Mouse (Mus musculus): ENCODE measurements around the gene Dysf. TPM values are rescaled to one million over a fixed set of nuclear protein-coding genes. Genes with fewer than 3 reads are reported as not detected.

Dysf gene
- polyA plus RNA-seq (2012; rRNA removed), result 1.7 and 2.1 TPM in 2 replicates

DNA sequence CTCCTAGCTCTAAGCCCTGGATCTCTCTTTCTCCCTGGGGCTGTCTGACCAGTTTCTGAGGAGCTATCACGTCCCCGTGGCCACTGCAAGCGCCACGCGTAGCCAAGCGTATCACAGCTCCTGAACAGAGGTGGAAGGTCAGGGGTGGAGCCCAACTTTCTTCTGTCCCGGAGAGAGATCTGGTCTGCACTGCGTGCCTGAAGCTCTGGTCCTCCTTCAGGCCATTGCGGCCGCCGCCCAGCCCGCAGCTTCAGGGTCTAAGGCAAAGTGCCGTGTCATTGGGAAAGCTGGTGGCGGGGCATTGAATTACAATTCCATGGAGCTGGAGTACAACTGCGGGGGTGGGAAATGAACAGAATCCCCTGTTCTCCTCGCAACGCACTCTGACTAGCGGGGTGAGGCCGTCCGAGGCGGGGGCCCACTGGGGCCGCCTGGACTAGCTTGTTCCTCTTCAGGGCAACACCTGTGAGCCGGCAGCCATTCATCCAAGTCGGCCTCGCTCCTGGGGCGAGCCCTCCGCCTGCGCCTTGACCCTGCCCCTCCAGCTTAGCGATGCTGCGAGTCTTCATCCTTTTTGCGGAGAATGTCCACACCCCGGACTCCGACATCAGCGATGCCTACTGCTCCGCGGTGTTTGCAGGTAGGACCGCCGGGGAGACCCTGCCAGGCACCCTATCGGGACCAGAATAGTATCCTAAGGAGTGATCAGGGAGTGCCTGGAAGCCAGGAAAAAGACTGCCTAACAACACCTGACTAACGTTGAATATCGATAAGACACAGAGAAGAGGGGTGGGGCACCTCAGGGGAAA lies at the start of gene Dysf:
TSS of gene Dysf (plus strand) at position 228 of the 809 bp plus-strand sequence.
- peaks cover 4% of the 10 kb centered on the region for H3K4me1 ChIP-seq (ENCODE audit: control insufficient read depth, insufficient read depth, low read length)
- 0 out of 2 replicates have a peak within 1 kb of the TSS, but pooled peaks have one; percentile 16 for H3K27ac ChIP-seq (ENCODE audit: control insufficient read depth, insufficient read depth, low read depth, low read length)
- H3K4me3 ChIP-seq (ENCODE audit: control insufficient read depth, low read depth, low read length), result peak within 1 kb of the TSS; percentile 42
- no peak for TF ChIP-seq CTCF (IDR thresholded peaks at IDR 0.05; ENCODE audit: control insufficient read depth, insufficient read depth, insufficient replicate concordance, low read depth, low read length)
- no peak for TF ChIP-seq POLR2A (IDR thresholded peaks at IDR 0.05; ENCODE audit: control insufficient read depth, low read depth, low read length)
- H3K27me3 ChIP-seq (ENCODE audit: control insufficient read depth, insufficient read depth, low read length), result peaks cover 3% of the 10 kb centered on the region; the same call in 1 of the 2 replicates
- H3K36me3 ChIP-seq (ENCODE audit: control insufficient read depth, insufficient read depth, low read length), result no peaks in the 10 kb centered on the region

DNA sequence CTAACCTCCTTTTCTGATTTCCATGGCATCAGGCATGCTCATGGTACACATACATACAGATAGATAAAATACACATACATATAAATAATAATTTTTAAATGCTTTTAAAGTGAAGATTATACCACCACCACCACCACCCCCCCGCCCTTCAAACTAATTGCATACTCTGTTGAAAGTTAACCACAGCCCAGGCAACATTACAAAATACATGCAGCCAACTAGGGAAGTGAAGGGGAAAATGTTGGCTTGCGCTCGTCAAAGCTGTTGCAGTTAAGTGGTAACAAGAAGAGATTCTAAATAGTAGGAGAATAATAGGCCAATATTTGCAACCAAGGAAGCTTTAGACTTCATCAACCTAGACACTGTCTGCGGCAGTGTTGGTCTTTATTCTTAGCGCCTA lies 20.7 kb upstream of the Dysf start:
- H3K4me3 ChIP-seq (ENCODE audit: control insufficient read depth, low read depth, low read length), result no peak overlapping the region
- no peak overlapping the region for H3K27ac ChIP-seq (ENCODE audit: control insufficient read depth, insufficient read depth, low read depth, low read length)
- TF ChIP-seq CTCF (IDR thresholded peaks at IDR 0.05; ENCODE audit: control insufficient read depth, insufficient read depth, insufficient replicate concordance, low read depth, low read length), result no peak
- TF ChIP-seq POLR2A (IDR thresholded peaks at IDR 0.05; ENCODE audit: control insufficient read depth, low read depth, low read length), result no peak
- H3K36me3 ChIP-seq (ENCODE audit: control insufficient read depth, insufficient read depth, low read length), result no peaks in the 10 kb centered on the region
- no peaks in the 10 kb centered on the region for H3K27me3 ChIP-seq (ENCODE audit: control insufficient read depth, insufficient read depth, low read length)
- H3K4me1 ChIP-seq (ENCODE audit: control insufficient read depth, insufficient read depth, low read length), result no peaks in the 10 kb centered on the region

GRCm38 (mm10) chr6:84002716-84003115 lies 5.7 kb upstream of the Dysf start:
- Histone ChIP-seq H3K27me3 (ENCODE audit: control insufficient read depth, insufficient read depth, low read length) (no peaks in the 10 kb centered on the region), H3K4me1 (ENCODE audit: control insufficient read depth, insufficient read depth, low read length) (no peaks in the 10 kb centered on the region), H3K36me3 (ENCODE audit: control insufficient read depth, insufficient read depth, low read length) (no peaks in the 10 kb centered on the region), H3K4me3 (ENCODE audit: control insufficient read depth, low read depth, low read length) (no peak overlapping the region), H3K27ac (ENCODE audit: control insufficient read depth, insufficient read depth, low read depth, low read length) (no peak overlapping the region)
- TF ChIP-seq POLR2A (IDR thresholded peaks at IDR 0.05; ENCODE audit: control insufficient read depth, low read depth, low read length), result no peak
- TF ChIP-seq CTCF (IDR thresholded peaks at IDR 0.05; ENCODE audit: control insufficient read depth, insufficient read depth, insufficient replicate concordance, low read depth, low read length), result no peak

DNA sequence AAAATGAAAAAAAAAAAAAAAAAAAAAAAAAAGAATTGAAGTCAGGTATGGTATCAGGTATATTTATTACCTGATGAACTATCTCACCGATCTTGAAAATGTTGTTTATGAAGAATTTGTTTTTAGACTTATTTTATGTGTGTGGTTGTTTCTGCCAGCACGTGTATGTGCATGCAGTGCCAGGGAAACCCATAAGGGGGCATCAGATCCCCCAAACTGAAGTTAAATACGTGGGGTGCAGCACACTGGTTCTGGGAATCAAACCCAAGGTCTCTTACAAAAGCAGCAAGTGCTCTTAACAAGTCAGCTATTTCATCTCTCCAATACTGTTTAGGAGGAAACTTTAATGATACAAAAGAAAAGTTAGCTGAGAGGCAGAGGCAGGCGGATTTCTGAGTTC lies 4.1 kb upstream of the Dysf start:
- no peak overlapping the region for H3K4me3 ChIP-seq (ENCODE audit: control insufficient read depth, low read depth, low read length)
- H3K4me1 ChIP-seq (ENCODE audit: control insufficient read depth, insufficient read depth, low read length), result peaks cover 4% of the 10 kb centered on the region
- no peak overlapping the region for H3K27ac ChIP-seq (ENCODE audit: control insufficient read depth, insufficient read depth, low read depth, low read length)
- H3K27me3 ChIP-seq (ENCODE audit: control insufficient read depth, insufficient read depth, low read length), result peaks cover 3% of the 10 kb centered on the region; the same call in 1 of the 2 replicates
- H3K36me3 ChIP-seq (ENCODE audit: control insufficient read depth, insufficient read depth, low read length), result no peaks in the 10 kb centered on the region
- no peak for TF ChIP-seq CTCF (IDR thresholded peaks at IDR 0.05; ENCODE audit: control insufficient read depth, insufficient read depth, insufficient replicate concordance, low read depth, low read length)
- TF ChIP-seq POLR2A (IDR thresholded peaks at IDR 0.05; ENCODE audit: control insufficient read depth, low read depth, low read length), result no peak

DNA sequence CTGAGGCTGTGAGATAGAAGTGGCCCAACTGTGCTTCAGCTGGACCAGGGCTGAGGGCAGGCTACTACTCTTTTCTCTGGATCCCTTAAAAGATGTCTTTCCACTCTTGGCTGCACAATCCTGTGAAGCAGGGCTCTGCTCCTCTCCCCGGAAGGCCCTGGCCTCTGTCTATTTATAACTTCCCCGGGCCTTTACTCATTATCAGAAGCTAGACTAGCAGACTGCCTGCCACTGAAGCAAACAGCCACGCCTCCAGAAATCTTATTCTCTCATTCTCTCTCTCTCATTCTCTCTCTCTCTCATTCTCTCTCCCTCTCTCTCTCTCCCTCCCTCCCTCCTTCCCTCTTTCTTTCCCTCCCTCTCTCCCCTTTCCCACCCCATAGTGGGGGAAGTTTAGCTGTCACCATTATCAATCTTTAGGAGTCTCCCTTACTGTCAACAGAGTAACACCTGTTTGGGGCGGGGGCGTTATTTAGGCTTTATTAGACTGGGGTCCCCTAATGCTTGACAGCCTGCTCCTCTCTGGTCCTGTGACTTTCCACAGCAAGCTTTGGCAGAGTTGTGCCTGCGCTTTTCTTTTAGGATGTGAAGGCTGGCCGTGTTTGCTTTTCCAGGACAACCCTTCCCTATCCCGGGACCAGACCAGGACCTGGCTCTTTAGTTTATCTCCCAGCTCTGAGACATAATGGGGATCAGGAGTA lies 932 bp downstream of the Dysf start:
- Histone ChIP-seq H3K27me3 (ENCODE audit: control insufficient read depth, insufficient read depth, low read length) (peaks cover 3% of the 10 kb centered on the region; the same call in 1 of the 2 replicates), H3K4me3 (ENCODE audit: control insufficient read depth, low read depth, low read length) (peak overlapping the region; percentile 42), H3K4me1 (ENCODE audit: control insufficient read depth, insufficient read depth, low read length) (peaks cover 4% of the 10 kb centered on the region), H3K27ac (ENCODE audit: control insufficient read depth, insufficient read depth, low read depth, low read length) (no peak overlapping the region), H3K36me3 (ENCODE audit: control insufficient read depth, insufficient read depth, low read length) (no peaks in the 10 kb centered on the region)
- TF ChIP-seq POLR2A (IDR thresholded peaks at IDR 0.05; ENCODE audit: control insufficient read depth, low read depth, low read length) (no peak), CTCF (IDR thresholded peaks at IDR 0.05; ENCODE audit: control insufficient read depth, insufficient read depth, insufficient replicate concordance, low read depth, low read length) (no peak)

DNA sequence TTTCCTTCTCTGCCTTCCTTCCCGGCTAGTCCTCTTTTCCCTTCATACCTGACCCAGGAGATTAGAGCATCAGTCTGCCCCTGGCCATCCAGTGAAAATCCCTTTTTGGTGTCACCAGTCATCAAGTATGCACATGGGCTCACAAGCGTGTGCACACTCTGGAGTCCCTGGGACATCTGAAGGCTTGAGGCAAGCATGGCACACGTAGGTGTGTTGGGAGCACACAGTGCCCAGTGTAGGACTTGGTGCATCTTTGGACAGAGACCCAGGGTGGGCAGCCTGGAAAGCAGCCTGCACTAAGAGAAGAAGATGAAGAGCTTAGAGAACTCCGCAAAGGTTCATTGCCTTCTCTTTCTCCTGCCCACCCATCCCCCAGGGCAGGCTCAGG lies 1.5 kb downstream of the Dysf start:
- H3K4me3 ChIP-seq (ENCODE audit: control insufficient read depth, low read depth, low read length), result peak overlapping the region; percentile 10; the same call in 1 of the 2 replicates
- no peak overlapping the region for H3K27ac ChIP-seq (ENCODE audit: control insufficient read depth, insufficient read depth, low read depth, low read length)
- H3K27me3 ChIP-seq (ENCODE audit: control insufficient read depth, insufficient read depth, low read length), result peaks cover 3% of the 10 kb centered on the region; the same call in 1 of the 2 replicates
- no peak for TF ChIP-seq POLR2A (IDR thresholded peaks at IDR 0.05; ENCODE audit: control insufficient read depth, low read depth, low read length)
- TF ChIP-seq CTCF (IDR thresholded peaks at IDR 0.05; ENCODE audit: control insufficient read depth, insufficient read depth, insufficient replicate concordance, low read depth, low read length), result no peak
- H3K4me1 ChIP-seq (ENCODE audit: control insufficient read depth, insufficient read depth, low read length), result peaks cover 4% of the 10 kb centered on the region
- H3K36me3 ChIP-seq (ENCODE audit: control insufficient read depth, insufficient read depth, low read length), result no peaks in the 10 kb centered on the region
